Mouse (Mus musculus) ES-Bruce4 (cell line): Measurements from ENCODE around the gene Asb16.

Source experiments
- CTCF ChIP-seq: IDR thresholded peaks from one replicate; pipeline ENCODE4 v1.8.1; 2011; ENCODE audit warnings: low read depth, low read length
- EP300 ChIP-seq: IDR thresholded peaks from 2 replicates; pipeline ENCODE4 v1.6.1; 2011; ENCODE audit warnings: low read depth, low read length; ENCODE audit not compliant: insufficient read depth
- POLR2A ChIP-seq: IDR thresholded peaks from one replicate; pipeline ENCODE4 v1.8.1; 2011; ENCODE audit warnings: low read length; ENCODE audit not compliant: insufficient read depth

DNA sequence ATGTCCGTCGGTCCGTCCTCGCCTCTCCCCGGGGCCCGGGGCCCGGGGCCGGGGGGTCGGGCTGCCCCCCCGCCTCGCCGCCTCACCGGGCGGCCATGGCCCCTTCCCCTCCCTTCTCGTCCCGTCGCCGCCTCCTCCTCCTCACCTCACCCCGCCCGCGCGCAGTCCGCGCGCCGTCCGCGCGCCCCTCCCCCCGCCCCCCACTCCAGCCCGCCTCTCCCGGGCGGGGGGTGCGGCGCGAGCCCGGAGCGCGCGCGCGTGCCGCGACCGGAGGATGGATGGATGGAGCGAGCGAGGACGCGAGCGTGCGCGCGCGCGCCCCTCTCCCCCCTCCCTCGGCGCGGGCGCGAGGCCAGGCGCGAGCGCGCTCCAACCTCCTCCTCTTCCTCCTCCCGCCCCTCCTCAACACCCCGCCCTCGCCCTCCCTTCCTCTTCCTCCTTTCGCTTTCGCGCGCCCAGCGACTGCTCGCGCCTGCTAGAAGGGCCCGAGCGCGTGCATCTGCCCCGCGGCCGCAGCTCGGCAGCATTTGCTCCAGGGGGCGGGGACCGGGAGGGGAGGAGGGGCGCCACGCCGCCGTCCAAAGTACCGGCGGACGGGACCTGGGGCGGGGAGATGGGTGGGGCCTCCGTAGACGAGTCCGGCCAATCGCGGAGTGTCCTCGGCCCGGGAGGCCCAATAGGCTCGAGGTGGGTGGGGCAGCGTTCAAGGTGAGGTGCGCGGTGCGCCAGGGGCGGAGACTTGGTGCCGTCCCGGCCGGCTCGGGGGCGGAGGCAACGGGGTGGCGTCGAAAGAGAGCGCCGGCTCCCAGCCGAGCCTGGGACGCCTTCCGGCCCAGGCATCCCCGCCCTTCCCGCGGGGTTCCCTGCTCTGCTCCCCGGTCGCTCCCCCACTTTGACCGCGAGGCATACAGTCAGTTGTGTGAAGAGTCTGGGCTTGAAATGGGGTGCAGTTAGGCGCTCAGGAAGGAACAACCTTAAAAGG is 28.2 kb downstream of the Asb16 start, which contains the start of gene Atxn7l3:
- TF ChIP-seq POLR2A (peak; percentile 64), CTCF (no peak), EP300 (0 out of 2 replicates have a peak, but pooled peaks have one; percentile 5)
